Mouse (Mus musculus) thymus, adult 18-20 months (tissue): ENCODE measurements around the gene Rtkn2.

Experiments
- DNase-seq, 2 experiments: peaks; one replicate each; pipeline ENCODE4 v3.0.0; 2022; ENCODE audit warnings: mixed read lengths in 2 of 2

Gene Rtkn2

DNA sequence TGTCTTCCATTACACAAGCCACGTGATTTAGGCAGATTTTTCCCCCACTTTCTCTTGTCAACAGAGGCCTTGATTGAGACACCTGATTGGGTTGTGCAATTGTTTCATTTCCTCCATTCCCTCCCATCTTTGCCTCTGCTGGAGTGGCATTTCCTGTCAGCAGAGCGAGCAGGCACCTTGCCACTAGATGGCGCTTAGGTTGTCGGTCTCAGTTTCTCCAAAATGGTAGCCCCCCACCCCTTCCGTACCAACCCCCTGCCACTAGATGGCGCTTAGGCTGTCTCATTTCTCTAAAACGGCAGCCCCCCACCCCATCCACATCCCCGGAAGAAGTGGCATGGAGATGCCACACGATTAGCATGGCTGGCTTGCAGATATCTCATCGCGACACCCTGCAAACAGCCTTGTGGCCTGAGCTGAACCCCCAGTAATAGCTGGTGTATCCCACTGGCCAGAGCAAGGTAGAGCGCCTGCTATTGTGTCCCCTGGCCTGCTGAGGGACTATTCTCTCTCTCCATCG is 18.8 kb downstream of the Rtkn2 start:
- DNase-seq, result peak; percentile 44 to 61

DNA sequence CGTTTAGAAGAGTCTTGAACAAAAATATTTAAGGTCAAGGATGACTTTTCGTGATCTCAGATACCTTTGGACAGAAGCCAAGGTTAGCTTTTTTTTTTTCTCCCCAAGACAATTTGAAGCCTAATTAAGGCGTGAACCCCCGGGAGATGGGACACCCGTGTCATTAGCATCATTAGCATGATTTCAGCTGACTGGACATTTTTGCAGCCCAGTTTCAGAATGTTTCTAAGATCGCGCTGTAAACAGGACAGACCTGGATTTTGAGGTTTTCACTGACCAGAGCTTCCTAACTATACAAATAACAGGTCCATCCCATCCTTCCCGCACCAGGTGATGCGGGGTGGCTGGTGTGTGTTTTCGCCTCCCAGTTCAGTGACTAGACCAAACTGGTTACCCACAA is 19.8 kb downstream of the Rtkn2 start:
- DNase-seq, result no peak

DNA sequence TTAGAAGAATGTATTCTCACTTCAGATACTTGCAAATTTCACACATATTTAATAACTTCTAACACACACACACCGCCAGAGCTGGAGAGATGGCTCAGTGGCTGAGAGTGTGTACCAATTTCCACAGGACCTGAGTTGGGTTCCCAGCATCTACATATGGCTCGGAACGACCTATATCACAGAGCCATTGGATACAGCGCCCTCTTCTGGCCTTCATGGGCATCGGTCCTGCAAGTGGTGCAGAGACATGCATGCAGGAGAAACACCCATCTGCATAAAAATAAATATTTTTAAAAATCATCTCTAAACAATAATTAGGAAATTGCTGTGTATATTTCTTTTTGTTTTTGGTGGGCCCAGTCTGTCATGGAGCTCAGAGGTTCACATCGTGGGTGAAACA is 22.1 kb downstream of the Rtkn2 start:
- no peak for DNase-seq

DNA sequence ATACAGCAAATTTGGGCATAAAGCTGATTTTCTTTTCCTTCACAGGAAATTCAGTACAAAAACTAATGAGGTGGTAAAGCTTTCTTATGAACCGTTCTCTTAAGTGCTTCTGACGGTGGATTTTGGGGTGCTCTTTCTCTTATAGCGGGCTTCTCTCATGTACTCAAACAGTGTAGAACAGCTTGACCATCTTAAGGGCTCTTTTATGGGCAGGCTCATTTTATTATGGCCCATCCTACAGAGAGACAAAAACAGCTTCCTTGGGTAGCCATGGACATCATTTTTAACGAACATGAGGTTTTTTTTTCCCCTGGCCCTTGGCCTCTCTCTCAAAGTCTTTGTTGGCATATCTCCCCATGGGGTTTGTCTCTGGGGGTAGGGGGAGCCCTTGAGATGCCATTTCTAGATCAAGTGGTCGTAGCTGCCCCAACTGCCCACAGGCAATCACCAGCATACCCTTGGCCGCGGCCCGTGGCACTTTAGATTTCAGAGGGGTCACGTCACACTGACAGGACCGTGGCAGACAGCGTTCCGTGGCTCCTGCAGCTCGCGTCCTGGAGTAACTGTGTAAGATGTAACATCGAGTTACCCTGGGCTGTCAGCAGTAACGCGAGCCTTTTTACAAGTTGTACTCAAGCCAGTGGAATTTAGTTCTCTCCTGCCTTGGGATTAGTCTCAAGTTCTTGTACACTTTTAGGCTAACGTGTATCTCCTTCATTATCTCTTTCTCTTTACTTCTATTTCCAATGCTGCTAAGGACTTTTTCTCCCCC is 24.5 kb downstream of the Rtkn2 start:
- no peak for DNase-seq

DNA sequence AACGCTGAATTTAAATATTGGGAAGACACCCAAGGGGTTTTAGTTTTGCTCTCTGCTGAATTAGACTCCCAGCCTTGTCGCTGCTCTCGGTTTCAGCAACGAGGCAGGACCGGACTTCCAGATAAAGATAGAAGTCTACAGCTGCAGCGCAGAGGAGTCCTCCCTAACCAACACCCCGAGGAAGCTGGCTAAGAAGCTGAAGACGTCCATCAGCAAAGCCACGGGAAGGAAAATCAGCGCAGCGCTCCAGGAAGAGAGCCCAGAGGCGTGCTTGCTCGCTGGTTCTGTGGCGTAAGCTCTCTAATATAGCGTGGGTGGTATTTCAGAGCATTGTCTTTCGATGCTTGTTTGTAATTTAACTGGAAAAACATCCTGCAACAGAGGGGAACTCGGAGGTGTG is 26.0 kb downstream of the Rtkn2 start:
- DNase-seq, result no peak

DNA sequence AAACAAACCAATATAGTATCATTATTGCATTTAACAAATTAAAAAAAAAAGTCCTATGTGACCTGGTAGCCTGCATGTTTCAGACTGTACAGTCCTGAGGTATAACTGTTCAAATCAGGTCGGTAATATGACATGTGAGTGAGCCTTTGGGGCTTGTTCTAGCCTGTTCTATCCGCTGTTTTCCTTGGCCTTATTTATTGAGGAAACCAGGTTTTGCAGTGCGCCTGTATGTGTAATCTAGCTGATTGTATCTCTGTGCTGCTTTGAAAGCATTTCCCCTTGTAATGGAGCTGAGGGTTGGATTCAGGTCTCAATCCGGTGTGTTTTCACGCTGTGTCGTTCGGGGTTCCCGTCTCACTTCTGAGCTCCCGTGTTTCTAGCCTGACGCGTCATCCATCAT is 27.1 kb downstream of the Rtkn2 start:
- no peak for DNase-seq

DNA sequence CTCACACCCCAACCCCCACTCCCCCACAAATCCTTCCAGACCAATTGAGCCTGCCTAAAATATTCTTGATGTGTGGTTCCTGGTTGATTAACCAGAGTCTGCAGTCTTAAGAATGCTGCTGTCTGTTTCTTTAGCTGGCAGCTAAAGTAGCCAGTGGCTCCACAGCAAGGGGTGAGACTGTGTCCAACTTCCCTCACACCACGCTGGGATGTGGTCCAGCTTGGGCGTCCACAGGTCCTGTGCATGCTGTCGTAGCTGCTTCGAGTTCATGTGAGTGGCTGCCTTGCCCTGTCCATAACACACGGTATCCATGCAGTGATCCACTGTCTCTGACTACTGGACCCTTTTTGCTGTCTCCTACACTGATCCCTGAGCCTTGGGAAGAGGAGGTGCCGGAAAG is 27.7 kb downstream of the Rtkn2 start:
- no peak for DNase-seq

DNA sequence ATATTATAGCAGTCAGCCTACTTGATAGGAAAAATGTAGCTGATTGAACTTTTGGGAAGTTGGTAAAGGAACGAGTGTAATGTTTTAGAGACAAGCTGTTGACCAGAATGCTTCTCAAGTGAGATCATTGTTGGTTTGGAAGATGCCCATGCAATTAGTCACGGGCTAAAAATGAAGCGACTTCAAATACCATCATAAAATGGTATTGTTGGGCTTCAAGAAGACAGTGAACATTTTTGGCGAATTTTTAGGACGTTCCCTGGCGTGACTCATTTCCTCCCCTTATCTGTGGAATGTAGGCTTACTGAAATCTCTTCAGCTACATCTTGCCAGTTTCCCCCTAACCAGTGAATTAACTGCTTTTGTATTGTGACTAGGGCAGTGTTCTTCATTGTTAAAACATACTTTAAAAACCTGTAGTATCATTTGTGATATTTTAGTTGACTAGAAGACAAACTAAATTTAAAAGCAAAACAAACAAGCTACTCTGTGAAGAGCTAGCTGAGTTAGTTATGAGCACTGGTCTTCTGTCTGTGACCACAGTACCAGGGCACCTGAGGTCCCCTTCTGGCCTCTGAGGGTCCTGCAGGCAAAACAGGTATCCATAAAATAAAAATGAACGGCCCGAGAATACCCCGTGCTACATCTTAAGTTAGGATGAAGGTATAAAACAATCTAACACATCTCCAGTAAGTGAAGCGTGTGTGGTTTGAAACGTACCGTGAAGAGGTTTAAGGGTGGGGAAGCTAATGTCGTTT is 29.0 kb downstream of the Rtkn2 start:
- no peak for DNase-seq

DNA sequence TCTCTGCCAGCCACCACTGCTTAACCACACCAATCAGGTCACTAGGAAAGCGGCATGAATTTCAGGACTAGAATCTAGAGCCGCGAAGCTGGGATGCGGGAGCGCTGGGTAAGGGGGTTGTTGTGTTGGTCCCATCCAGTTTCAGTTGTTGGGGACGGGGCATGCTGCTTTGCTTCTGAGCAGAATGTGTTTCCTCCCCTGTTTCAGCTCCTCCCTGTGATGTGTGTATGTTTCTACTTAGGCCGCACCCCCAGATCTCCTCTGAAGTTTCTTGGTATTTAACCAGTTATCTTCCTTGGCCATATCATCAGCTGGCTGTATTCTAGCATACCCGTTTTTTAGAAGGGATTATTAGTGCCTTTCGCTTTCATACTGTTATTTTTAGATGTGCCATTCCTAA is 29.9 kb downstream of the Rtkn2 start:
- no peak for DNase-seq

DNA sequence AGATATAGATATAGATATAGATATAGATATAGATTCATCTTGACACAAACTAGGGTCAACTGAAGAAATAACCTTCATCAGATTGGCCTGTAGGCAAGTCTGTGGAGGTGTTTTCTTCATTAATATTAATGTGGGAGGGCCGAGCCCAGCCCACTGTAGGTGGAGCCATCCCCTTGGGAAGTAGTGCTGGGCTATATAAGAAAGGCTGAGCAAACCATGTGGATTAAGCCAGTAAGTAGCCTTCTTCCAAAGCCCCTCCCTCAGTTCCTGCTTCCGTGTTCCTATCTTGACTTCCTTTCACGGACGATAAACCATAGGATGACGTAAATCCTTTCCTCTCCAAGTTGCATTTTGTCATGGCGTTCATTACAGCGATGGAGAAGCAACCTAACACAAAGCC is 30.5 kb downstream of the Rtkn2 start:
- no peak for DNase-seq

DNA sequence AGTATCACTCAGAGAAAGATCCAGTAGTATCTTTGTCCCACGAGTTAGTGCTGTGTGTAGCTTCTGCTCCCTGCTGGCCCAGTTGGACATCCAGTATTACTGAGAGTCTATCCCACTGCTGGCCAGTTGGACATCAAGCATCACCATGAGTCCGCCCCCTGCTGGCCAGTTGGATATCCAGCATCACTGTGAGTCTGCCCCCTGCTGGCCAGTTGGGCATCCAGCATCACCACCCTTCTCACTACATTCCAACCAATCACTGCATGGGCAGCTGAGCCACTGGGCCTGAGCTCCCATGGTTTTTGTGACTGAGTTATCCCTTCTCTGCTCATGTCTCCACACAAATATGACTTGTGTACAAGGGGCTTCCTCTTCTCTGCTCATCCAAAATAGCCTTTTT is 33.8 kb downstream of the Rtkn2 start:
- peak in 1 of 2 experiments; percentile 20 for DNase-seq

DNA sequence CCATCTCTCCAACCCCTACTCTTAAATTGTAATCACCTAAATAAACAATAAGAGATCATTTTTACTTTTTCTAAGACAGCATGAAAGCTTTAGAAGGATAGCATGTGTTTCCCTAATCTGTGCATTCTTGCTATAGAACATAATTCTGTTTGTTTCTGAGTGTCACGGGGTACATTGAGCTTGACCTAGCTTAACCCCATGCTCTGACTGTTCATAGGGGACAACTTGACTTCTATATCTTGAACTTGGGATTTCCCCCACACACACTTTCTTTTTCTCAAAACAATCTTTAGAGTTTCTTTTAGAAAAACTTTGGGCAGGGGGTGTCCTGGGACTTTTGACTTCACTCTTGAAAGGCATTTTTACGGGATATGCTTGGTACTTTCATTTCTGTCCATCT is 41.4 kb downstream of the Rtkn2 start:
- DNase-seq, result no peak

DNA sequence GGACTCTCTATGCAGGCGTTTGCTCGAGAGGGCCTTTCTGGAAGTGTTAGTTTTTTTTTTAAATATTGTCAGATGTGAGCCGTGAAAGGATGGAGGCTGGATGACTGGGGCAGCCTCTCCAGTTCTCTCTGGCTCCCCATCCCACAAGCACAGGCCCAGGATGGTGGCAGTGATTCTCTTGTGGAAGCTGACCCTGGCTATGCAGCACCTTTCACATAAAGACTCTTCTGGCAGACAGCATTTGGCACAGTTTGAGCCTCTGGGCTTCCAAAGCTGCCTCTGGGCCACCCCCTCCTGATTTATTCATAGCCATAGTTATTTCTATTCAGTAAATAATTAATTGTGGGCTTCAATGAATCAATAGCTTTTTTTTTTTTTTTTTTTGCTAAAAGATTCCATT is 46.3 kb downstream of the Rtkn2 start:
- no peak for DNase-seq

DNA sequence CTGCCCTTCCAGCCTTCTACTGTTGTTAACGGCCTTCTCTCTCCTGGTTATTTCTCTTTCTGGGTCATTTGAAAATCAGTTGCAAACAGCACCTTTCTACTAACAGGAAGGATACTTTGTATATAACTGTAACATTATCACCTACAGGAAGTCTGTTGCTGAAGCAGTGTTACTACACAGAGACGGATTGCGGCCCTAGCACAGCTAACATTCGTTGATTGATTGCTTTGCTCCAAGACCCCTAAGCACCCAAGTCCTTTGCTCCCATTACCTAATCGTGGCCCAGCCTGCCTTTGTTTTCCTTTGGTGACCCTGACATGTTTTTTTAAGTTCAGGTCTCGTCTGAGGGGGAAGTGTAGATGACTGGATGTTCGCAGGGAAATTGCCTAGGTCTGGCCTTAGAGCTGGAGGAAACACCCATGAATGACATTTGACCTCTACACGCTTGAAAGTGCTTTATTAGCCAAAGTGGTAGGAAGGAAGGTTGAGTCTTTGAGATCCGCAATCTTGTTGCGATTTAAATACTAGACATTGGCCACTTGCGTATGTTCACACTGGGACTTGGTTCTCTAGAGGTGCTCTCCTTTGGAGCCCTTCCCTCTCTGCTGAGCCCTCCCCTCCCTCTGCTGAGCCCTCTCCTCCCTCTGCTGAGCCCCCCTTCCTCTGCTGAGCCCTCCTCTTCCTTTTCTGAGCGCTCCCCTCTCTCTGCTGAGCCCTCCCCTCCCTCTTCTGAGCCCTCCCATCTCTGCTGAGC is 49.1 kb downstream of the Rtkn2 start:
- no peak for DNase-seq

DNA sequence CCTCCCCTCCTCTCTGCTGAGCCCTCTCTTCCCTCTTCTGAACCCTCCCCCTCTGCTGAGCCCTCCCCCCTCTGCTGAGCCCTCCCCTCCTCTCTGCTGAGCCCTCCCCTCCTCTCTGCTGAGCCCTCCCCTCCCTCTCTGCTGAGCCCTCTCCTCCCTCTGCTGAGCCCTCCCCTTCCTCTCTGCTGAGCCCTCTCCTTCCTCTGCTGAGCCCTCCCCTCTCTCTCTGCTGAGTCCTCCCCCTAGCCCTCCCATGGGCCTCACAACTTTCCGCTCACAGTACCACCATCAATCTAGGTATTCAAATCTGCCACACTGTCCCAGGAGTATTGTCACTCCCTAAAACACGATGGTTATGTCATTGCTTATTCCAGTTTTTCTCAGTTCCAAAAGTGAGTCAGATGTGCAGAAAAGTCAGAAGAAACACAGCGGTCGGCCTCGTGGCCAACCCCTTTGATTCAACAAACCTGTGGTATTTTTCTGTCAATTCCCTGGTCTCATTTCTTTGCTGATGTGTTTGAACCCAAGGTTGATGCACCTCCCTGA is 49.8 kb downstream of the Rtkn2 start:
- DNase-seq, result no peak

DNA sequence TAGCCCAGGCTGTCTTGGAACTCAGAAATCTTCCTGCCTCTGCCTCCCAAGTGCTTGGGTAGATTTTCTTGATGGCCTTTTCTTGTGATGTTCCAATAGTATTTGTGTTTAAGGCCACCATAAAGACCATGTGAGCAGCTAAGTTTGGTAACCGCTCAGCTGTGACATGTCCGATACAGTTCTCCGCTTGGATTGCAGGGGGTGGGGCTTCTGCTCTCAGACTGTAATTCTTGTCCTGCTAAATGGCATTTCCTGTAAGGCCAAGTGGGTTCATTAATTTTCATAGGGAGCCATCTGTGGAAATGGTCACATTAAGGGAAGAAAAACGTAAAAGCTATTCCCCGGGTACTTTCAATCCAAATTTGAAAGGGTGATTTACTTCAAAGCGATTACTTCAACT is 50.7 kb downstream of the Rtkn2 start:
- no peak for DNase-seq

DNA sequence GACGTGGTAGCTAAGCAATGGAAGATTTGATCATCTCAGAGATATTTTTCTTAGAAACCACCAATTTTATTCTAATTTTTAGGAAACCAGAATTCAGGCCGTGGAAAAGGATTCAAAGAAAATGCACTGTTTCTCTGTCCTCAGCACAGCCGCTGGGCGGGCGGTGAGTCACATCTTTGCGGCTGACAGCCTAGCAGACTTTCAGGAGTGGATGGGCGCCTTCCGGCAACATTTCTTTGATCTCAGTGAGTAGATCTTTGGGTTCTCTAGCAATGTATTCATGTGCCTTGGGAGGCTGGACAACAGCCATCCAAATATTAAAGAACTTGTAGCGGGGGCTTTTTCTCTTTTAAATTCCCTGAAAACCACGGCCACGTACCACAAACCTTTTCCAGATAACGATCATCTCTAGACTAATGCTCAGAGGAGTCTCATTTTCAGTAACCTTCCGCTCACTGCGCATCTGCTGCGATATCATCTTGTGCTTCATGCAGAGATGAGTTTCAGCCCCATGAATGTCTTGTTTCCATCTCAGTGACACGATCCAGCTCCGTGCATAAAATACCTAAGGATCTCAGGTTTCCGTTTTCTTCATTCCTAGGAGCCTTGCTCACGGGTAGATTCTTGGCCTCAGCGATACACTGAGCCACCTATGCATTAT is 56.5 kb downstream of the Rtkn2 start:
- no peak for DNase-seq

DNA sequence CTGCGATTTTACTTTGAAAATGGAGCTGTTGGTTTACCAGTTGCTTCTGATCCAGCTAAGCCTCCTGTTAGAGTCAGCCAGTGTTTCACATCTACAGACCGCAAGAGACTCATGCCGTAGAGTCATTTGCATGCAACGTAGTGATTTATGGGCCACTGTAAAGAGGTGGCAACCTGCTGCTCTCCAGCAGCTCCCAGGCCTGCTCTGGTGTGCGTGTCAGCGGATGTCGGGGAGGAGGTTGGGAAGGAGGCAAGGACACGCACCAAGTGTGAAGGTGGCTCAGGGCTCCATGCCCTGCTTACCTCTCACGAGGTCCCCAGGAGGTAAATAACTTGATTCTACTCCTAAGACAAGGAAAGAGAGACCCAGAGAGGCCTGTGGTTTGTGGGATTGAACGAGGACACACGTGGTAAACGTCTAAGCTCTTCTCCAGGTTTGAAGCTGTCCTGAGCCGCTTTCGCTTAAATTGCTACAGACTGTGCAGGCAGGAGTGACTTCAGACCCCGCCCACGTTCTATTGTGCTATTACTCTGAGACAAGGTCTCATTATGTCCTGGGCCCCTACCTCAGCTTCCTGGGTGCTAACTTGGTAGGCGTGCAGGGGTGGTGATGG is 57.1 kb downstream of the Rtkn2 start:
- DNase-seq, result no peak

DNA sequence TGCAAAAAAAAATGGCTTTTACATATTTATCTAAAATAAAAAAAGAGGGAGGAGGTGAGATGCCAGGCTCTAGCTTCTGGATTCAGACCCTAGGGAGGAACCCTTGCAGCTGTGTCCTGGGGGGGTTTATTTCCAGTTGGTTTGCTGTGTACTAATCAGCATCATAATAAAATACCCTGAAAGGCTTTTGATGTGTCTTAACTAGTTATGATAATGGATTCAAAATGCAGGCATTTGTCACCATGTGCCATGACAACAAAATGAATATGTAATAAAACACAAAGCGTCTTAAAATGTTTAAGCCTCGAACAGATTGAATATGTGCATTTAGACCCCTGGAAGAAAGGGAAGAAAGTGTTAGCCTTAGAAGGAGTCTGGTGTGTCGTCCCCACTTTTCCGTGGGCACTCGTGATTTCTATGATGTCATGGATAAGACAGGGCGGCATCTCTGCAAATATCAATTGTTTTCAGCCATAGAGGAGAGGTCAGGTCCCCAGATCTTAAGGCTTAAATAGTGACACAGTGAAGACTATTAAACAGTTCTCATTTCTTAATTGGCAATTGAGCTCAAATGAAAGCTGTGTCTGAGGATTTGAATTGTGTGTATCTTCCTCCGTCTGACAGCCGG is 59.7 kb downstream of the Rtkn2 start:
- DNase-seq, result no peak

DNA sequence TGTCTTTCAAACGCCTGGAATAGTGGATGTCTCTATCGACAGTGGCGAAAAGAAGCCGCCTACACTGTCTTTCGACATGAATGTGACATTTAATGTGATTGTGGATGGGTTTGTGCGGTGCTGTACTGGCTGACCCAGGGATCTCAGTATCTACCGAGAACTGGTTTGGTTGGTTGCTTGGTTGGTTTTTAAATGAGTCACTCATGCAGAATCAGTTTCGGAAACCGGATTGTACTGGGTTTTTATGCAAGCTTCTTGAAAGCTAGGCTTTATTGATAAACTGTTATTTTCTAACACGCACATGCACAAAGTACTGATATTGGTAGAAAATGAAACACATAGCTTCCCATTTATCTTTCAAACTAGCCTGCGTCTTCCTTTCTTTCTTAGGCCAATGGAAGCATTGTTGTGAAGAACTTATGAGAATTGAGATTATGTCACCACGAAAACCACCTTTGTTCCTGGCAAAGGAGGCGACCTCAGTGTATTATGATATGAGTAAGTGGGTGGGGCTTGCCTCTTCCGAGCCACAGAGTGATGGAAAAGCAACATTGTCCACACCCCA is 60.4 kb downstream of the Rtkn2 start:
- no peak for DNase-seq

DNA sequence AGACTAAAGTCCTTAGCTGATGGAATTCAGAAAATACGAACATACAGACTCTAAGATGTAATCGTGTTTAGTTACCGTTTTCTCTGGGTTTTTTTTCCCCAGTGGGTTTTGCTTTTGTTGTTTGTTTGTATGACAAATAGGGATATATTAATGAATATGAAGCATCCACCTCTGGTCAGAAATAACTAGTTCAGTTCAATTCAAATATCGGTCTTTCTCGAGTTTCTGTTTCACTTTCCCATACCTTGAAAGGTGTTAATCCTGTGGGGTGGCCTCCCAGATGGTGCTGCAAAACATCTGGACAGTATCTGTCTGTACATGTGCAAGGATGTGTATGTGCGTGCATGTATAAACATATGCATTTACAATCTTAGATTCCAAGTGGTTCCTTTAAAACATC is 61.0 kb downstream of the Rtkn2 start:
- no peak for DNase-seq
